Mouse (Mus musculus) forebrain, embryonic 15.5 days (tissue): ENCODE measurements around the gene Ces1a. TPM values are rescaled to one million over a fixed set of nuclear protein-coding genes. Genes with fewer than 3 reads are reported as not detected.

ENCODE experiments used
- ATAC-seq: fragments of 200-750 bp; cut with Nextera tagmentation; replicated peaks from 2 replicates; pipeline ENCODE4 v1.8.0; 2017; ENCODE audit warnings: mild to moderate bottlenecking, moderate TSS enrichment, moderate library complexity
- H3K27ac ChIP-seq: fragments of 300-500 bp; sonication (generic); replicated peaks from 2 replicates; pipeline ENCODE4 v1.5.1; 2015; ENCODE audit warnings: mild to moderate bottlenecking, inconsistent platforms
- H3K27me3 ChIP-seq: fragments of 300-500 bp; sonication (generic); 2 replicates; pipeline ENCODE4 v1.6.1; 2015; ENCODE audit warnings: inconsistent platforms
- H3K36me3 ChIP-seq: fragments of 300-500 bp; sonication (generic); 2 replicates; pipeline ENCODE4 v1.6.1; 2015; ENCODE audit warnings: mild to moderate bottlenecking, inconsistent platforms
- H3K4me1 ChIP-seq: fragments of 300-500 bp; sonication (generic); 2 replicates; pipeline ENCODE4 v1.6.1; 2015; ENCODE audit warnings: inconsistent platforms
- H3K4me2 ChIP-seq: fragments of 300-500 bp; sonication (generic); replicated peaks from 2 replicates; pipeline ENCODE4 v1.6.1; 2015; ENCODE audit warnings: mild to moderate bottlenecking, inconsistent platforms
- H3K4me3 ChIP-seq: fragments of 300-500 bp; sonication (generic); 2 replicates; pipeline ENCODE4 v1.5.1; 2015; ENCODE audit warnings: mild to moderate bottlenecking, inconsistent platforms
- H3K9ac ChIP-seq: fragments of 300-500 bp; sonication (generic); replicated peaks from 2 replicates; pipeline ENCODE4 v1.6.1; 2015; ENCODE audit warnings: mild to moderate bottlenecking, inconsistent platforms
- H3K9me3 ChIP-seq: fragments of 300-500 bp; sonication (generic); 2 replicates; pipeline ENCODE4 v1.6.1; 2016; ENCODE audit warnings: inconsistent platforms
- WGBS: fragments of 180-500 bp; shearing (Covaris S2); methylation state at CpG from one replicate; pipeline ENCODE4 v1.1.7; 2015; ENCODE audit warnings: mixed read lengths; 5-methylcytosine and 5-hydroxymethylcytosine counted together
- polyA plus RNA-seq: library from polyadenylated mRNA; unstranded; fragments of >200 nt; fragmentation: Nextera tagmentation; extraction: Ambion mirVana; gene quantifications from 2 replicates; pipeline ENCODE4 v1.2.1, GENCODE M21; 2015

Gene Ces1a
- polyA plus RNA-seq, 1 experiment from 2014 or later, result not detected

DNA sequence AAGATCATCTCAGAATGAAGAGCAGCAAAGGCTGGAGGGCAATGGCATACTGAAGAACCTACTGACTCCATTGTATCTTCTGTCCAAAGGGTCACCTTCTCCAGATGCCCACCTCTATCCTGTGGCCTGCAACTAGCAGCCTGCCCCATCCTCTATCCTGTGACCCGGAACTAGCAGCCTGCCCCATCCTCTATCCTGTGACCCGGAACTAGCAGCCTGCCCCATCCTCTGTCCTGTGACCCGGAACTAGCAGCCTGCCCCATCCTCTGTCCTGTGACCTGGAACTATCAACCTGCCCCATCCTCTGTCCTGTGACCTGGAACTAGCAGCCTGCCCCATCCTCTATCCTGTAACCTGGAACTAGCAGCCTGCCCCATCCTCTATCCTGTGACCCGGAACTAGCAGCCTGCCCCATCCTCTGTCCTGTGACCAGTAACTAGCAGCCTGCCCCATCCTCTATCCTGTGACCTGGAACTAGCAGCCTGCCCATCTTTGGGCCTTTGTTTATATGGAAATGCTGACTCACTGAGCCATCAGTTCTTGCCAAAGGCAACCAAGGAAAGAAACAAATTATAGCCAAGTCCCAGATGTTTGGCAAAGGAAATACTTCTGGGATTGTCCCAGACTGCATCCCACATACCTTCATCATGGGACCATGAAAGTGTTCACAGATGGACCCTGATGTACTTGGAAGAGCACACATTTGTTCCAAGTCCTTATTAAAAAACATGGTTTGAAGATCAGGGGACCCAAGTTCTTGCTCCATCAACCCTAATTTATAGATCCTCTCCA, 7.0 kb downstream of the Ces1a start:
- Histone ChIP-seq H3K4me3 (no peak overlapping the region), H3K4me1 (no peaks in the 10 kb centered on the region), H3K4me2 (no peak overlapping the region), H3K27ac (no peak overlapping the region), H3K27me3 (no peaks in the 10 kb centered on the region), H3K9me3 (no peaks in the 10 kb centered on the region), H3K36me3 (no peaks in the 10 kb centered on the region), H3K9ac (no peak overlapping the region)
- ATAC-seq, result no peak
- WGBS, result 92% methylated on average over 4 of the region's 4 CpGs

GRCm38 (mm10) chr8:93040256-93040655, 7.7 kb downstream of the Ces1a start:
- H3K27me3 ChIP-seq, result no peaks in the 10 kb centered on the region
- no peak for ATAC-seq
- WGBS, result 72% methylated on average over 2 of the region's 2 CpGs
- H3K9ac ChIP-seq, result no peak overlapping the region
- H3K4me2 ChIP-seq, result no peak overlapping the region
- no peak overlapping the region for H3K27ac ChIP-seq
- H3K4me3 ChIP-seq, result no peak overlapping the region
- H3K36me3 ChIP-seq, result no peaks in the 10 kb centered on the region
- no peaks in the 10 kb centered on the region for H3K9me3 ChIP-seq
- no peaks in the 10 kb centered on the region for H3K4me1 ChIP-seq

GRCm38 (mm10) chr8:93038831-93039230, 9.2 kb downstream of the Ces1a start:
- Histone ChIP-seq H3K4me3 (no peak overlapping the region), H3K9ac (no peak overlapping the region), H3K36me3 (no peaks in the 10 kb centered on the region), H3K4me2 (no peak overlapping the region), H3K27ac (no peak overlapping the region), H3K27me3 (no peaks in the 10 kb centered on the region), H3K9me3 (no peaks in the 10 kb centered on the region), H3K4me1 (no peaks in the 10 kb centered on the region)
- 2% methylated on average over 2 of the region's 2 CpGs for WGBS
- no peak for ATAC-seq

DNA sequence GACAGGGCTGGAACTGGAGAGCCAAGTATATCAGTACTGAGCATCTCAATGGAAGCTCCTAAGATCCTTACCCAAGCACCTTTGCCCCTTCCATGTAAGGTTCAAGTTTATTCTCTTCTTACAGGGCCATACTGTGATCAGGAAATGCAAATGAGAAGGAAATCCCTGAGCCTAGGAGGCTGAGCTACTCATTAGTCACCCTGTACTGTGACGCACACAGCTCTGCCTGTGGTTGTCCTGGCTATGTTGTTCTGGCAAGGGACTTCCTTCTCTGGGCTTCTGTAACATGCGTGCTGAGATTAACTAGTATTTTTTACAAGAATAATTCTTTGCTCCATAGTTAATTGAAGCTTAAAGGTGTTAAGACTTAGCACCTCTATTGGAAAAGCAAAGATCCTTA, 17.3 kb downstream of the Ces1a start:
- Histone ChIP-seq H3K9ac (no peak overlapping the region), H3K27ac (no peak overlapping the region), H3K36me3 (no peaks in the 10 kb centered on the region), H3K4me3 (no peak overlapping the region), H3K4me1 (no peaks in the 10 kb centered on the region), H3K27me3 (no peaks in the 10 kb centered on the region), H3K4me2 (no peak overlapping the region), H3K9me3 (no peaks in the 10 kb centered on the region)
- no peak for ATAC-seq
- 73% methylated on average over 2 of the region's 2 CpGs for WGBS

GRCm38 (mm10) chr8:93021738-93022137, 26.3 kb downstream of the Ces1a start:
- ATAC-seq, result no peak
- H3K4me3 ChIP-seq, result no peak overlapping the region
- H3K27me3 ChIP-seq, result no peaks in the 10 kb centered on the region
- no peak overlapping the region for H3K27ac ChIP-seq
- H3K4me2 ChIP-seq, result no peak overlapping the region
- no peaks in the 10 kb centered on the region for H3K9me3 ChIP-seq
- H3K36me3 ChIP-seq, result no peaks in the 10 kb centered on the region
- H3K9ac ChIP-seq, result no peak overlapping the region
- WGBS, result 65% methylated on average over 5 of the region's 5 CpGs
- H3K4me1 ChIP-seq, result no peaks in the 10 kb centered on the region

DNA sequence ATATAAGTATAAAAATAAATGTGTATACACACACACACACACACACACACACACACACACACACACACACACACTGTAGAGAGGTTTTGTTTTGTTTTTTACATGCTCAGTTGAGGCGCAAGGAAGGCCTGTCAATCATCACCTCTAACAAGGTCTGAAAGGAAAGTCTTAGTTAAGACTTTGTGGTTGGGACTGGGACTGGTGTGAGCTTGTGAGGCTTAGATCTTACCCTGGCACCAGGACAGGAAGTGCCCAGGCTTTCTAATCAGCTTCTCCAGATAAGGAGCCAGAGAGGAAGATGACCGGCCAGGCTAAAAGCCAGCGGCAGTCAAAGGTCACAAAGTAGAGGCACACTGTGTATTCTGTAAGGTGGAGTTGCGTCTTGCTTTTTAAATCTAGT, 33.7 kb downstream of the Ces1a start:
- Histone ChIP-seq H3K27ac (no peak overlapping the region), H3K4me3 (no peak overlapping the region), H3K9me3 (no peaks in the 10 kb centered on the region), H3K9ac (no peak overlapping the region), H3K4me2 (no peak overlapping the region), H3K36me3 (no peaks in the 10 kb centered on the region), H3K27me3 (no peaks in the 10 kb centered on the region), H3K4me1 (no peaks in the 10 kb centered on the region)
- no peak for ATAC-seq
- 90% methylated on average over 4 of the region's 4 CpGs for WGBS

GRCm38 (mm10) chr8:93012226-93012625, 35.8 kb downstream of the Ces1a start:
- WGBS, result 79% methylated on average over 6 of the region's 6 CpGs
- no peaks in the 10 kb centered on the region for H3K4me1 ChIP-seq
- ATAC-seq, result no peak

DNA sequence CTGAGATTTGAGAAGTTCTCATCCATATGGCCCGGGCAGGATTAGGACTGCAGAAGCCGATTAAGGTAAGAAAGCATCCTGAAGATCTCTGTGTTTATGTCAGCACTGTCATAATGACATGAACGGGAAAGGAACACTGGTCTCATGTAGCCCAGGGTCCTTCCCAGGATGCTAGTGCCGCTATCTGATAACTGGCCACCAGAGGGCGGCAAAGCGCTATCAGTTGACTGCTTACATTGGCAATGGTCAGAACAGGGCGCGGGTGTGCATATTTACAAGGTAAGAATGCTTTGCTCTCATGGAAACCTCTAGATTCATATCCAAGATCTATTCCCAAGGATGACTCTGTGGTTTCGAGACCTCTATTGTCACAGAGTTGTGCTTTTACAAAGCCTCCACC, 36.6 kb downstream of the Ces1a start:
- no peak overlapping the region for H3K4me3 ChIP-seq
- peak; percentile 87 for ATAC-seq

More at GRCm38 (mm10) chr8:93012226-93012625, 35.8 kb downstream of the Ces1a start:
- H3K4me2 ChIP-seq, result no peak overlapping the region
- no peak overlapping the region for H3K4me3 ChIP-seq
- H3K27me3 ChIP-seq, result no peaks in the 10 kb centered on the region
- H3K9me3 ChIP-seq, result no peaks in the 10 kb centered on the region
- H3K9ac ChIP-seq, result no peak overlapping the region
- H3K27ac ChIP-seq, result no peak overlapping the region
- H3K36me3 ChIP-seq, result no peaks in the 10 kb centered on the region

DNA sequence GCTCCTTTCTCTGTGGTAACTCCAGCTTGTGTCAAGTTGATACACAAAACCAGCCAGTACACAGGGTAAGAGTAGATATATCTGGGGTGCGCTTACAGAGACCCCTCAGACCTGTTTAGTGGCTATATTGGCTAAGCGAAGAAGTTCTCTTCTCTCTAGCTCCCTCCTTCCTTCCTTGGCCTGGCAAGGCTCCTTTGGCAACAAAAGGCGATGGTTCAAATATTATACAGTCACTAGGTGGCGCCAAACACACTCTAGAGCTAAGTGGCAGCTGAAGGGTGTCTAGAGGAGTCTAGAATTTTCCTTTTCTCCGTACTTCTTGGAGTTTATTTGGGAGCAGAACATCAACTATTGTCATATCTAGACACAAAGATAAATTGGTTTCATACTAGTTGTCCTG, 37.7 kb downstream of the Ces1a start:
- Histone ChIP-seq H3K4me1 (no peaks in the 10 kb centered on the region), H3K4me2 (no peak overlapping the region), H3K36me3 (no peaks in the 10 kb centered on the region), H3K27ac (no peak overlapping the region), H3K9me3 (no peaks in the 10 kb centered on the region), H3K9ac (no peak overlapping the region), H3K4me3 (no peak overlapping the region), H3K27me3 (no peaks in the 10 kb centered on the region)
- no peak for ATAC-seq
- 34% methylated on average over 5 of the region's 5 CpGs for WGBS

More for the DNA sequence above, 36.6 kb downstream of the Ces1a start:
- H3K4me2 ChIP-seq, result no peak overlapping the region
- WGBS, result 11% methylated on average over 9 of the region's 9 CpGs
- H3K27me3 ChIP-seq, result no peaks in the 10 kb centered on the region
- no peaks in the 10 kb centered on the region for H3K9me3 ChIP-seq
- no peaks in the 10 kb centered on the region for H3K4me1 ChIP-seq
- H3K9ac ChIP-seq, result no peak overlapping the region
- H3K27ac ChIP-seq, result no peak overlapping the region
- H3K36me3 ChIP-seq, result no peaks in the 10 kb centered on the region

- H3K4me3 ChIP-seq, result no peak overlapping the region
- ATAC-seq, result no peak
- WGBS, result 47% methylated on average over 2 of the region's 2 CpGs
- no peak overlapping the region for H3K27ac ChIP-seq
- no peak overlapping the region for H3K9ac ChIP-seq
- no peaks in the 10 kb centered on the region for H3K4me1 ChIP-seq
- H3K27me3 ChIP-seq, result no peaks in the 10 kb centered on the region
- H3K36me3 ChIP-seq, result no peaks in the 10 kb centered on the region
- no peak overlapping the region for H3K4me2 ChIP-seq
- H3K9me3 ChIP-seq, result no peaks in the 10 kb centered on the region
Measured at GRCm38 (mm10) chr8:92998600-92998999, 49.4 kb downstream of the Ces1a start.

- Histone ChIP-seq H3K36me3 (no peaks in the 10 kb centered on the region), H3K9ac (no peak overlapping the region), H3K27me3 (no peaks in the 10 kb centered on the region), H3K4me1 (no peaks in the 10 kb centered on the region), H3K9me3 (no peaks in the 10 kb centered on the region), H3K4me3 (no peak overlapping the region), H3K4me2 (no peak overlapping the region), H3K27ac (no peak overlapping the region)
- 34% methylated on average over 5 of the region's 5 CpGs for WGBS
- ATAC-seq, result no peak
Measured at GRCm38 (mm10) chr8:92996840-92997239, 51.2 kb downstream of the Ces1a start.

DNA sequence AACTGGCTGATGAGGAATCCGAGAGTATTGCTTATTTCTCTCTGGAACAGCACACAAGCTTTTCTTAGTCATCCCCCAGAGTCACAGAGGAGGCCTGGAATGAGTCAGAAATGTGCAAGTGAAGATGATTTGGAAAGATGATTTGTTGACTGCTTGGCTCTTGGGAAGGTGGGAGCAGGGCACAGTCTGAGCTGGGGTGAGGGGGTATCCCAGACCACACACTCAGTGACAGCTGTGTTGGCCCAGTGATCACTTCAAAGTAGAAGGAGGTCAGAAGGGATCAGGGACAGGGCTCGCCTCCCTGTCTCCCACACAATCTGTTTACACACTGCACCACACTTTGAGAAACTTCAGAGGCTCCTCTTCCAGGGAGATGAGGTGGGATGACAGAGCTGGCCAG, 63.6 kb downstream of the Ces1a start:
- no peaks in the 10 kb centered on the region for H3K4me1 ChIP-seq
- no peak overlapping the region for H3K4me2 ChIP-seq
- no peak for ATAC-seq
- H3K27ac ChIP-seq, result no peak overlapping the region
- 64% methylated on average over 2 of the region's 2 CpGs for WGBS
- H3K9me3 ChIP-seq, result no peaks in the 10 kb centered on the region
- no peak overlapping the region for H3K9ac ChIP-seq
- H3K27me3 ChIP-seq, result no peaks in the 10 kb centered on the region
- H3K4me3 ChIP-seq, result no peak overlapping the region
- no peaks in the 10 kb centered on the region for H3K36me3 ChIP-seq

- Histone ChIP-seq H3K4me2 (no peak overlapping the region), H3K4me1 (no peaks in the 10 kb centered on the region)
- 77% methylated on average over 3 of the region's 3 CpGs for WGBS
Measured at GRCm38 (mm10) chr8:92982491-92982890, 65.5 kb downstream of the Ces1a start.

More at GRCm38 (mm10) chr8:92982491-92982890, 65.5 kb downstream of the Ces1a start:
- H3K27me3 ChIP-seq, result no peaks in the 10 kb centered on the region
- H3K9ac ChIP-seq, result no peak overlapping the region
- H3K9me3 ChIP-seq, result no peaks in the 10 kb centered on the region
- no peak overlapping the region for H3K27ac ChIP-seq
- no peak for ATAC-seq
- no peak overlapping the region for H3K4me3 ChIP-seq
- H3K36me3 ChIP-seq, result no peaks in the 10 kb centered on the region
